In the genomic region with DNA sequence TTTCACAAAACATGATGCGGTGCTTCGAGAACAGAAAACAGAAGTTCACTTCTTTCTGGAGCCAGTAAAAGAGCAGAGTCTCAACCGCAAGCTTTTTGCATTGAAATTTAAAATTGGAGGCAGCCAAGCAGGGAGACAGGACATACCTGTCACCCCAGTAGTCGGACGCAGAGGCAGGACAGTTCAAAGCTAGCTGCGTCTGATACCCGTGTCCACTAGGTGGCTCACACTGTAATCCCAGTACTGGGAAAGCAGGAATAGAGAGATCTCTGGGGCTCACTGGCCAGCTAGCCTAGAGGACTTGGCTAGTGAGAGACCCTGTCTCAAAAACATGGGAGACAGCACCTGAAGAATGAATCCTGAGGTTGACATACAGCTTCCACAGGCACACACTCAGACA, we compare ENCODE assay signal across 11 mouse cellular contexts.
DNase-seq lines count a peak whose midpoint lies in the region; TF ChIP-seq lines count a peak whose summit lies in the region.
"Had no signal": no experiment of that assay in that cellular context is flagged by ENCODE, and none has a peak within 500 bp of the region (broad histone marks: within the 10 kb centered on the region; RNA-seq: fewer than 3 reads in every experiment).

No protein-coding gene starts in this region.

- no peaks in the 10 kb centered on the region for H3K27me3 ChIP-seq in kidney, adult 2 months (replicated peaks; ENCODE audit: control insufficient read depth, insufficient read depth, low read length)
- no peaks in the 10 kb centered on the region for H3K27me3 ChIP-seq in thymus, adult 2 months (ENCODE audit: control insufficient read depth, insufficient read depth, low read length)
- H3K27me3 ChIP-seq: neural tube, embryonic 12.5 days had no signal

- no peak for TF ChIP-seq POLR2A in kidney, adult 2 months (IDR thresholded peaks at IDR 0.05; ENCODE audit: low read depth, low read length)
- TF ChIP-seq POLR2A in thymus, adult 2 months (IDR thresholded peaks at IDR 0.05; ENCODE audit: control insufficient read depth, extremely low read depth, insufficient read depth, low read length, poor library complexity) = no peak
- no peak for TF ChIP-seq POLR2A in brain, embryonic 14.5 days (IDR thresholded peaks at IDR 0.05; ENCODE audit: borderline replicate concordance, extremely low read depth, insufficient read depth, insufficient read length, poor library complexity, severe bottlenecking)

- no peak overlapping the region for H3K4me3 ChIP-seq in kidney, adult 2 months (ENCODE audit: insufficient read depth, low read depth, low read length)
- H3K4me3 ChIP-seq in thymus, adult 2 months (ENCODE audit: control insufficient read depth, insufficient read depth, low read length) = no peak overlapping the region
- H3K4me3 ChIP-seq: hindbrain, embryonic 10.5 days; neural tube, embryonic 12.5 days had no signal

- no peak overlapping the region for H3K27ac ChIP-seq in kidney, adult 2 months (ENCODE audit: insufficient read depth, low read depth, low read length)
- no peak overlapping the region for H3K27ac ChIP-seq in thymus, adult 2 months (ENCODE audit: control insufficient read depth, insufficient read depth, low read length)
- H3K27ac ChIP-seq: hindbrain, embryonic 10.5 days; neural tube, embryonic 12.5 days had no signal

- DNase-seq in kidney, adult 2 months = peak; percentile 43
- DNase-seq in kidney, postnatal 10 days = no peak
- peak; percentile 21 for DNase-seq in thymus, adult 2 months
- no peak for DNase-seq in thymus, postnatal 0 days (ENCODE audit: low spot score)
- no peak for DNase-seq in brain, embryonic 14.5 days (ENCODE audit: low read depth)
- DNase-seq in thymus, postnatal 4 days = peak; percentile 24
- no peak for DNase-seq in frontal cortex, postnatal 14 days (ENCODE audit: low spot score in 2 of 2)
- DNase-seq: kidney, postnatal 14 days; right cerebral cortex, postnatal 14 days had no signal

- TF ChIP-seq CTCF in kidney, adult 2 months (conservative IDR thresholded peaks at IDR 0.05; ENCODE audit: insufficient read depth, insufficient read length, low read depth, low read length) = peak; percentile 54
- no peak for TF ChIP-seq CTCF in thymus, adult 2 months (IDR thresholded peaks at IDR 0.05; ENCODE audit: borderline replicate concordance, control insufficient read depth, extremely low read depth, insufficient read depth, low read length, poor library complexity)
- peak; percentile 32; the same call in 1 of the 2 replicates for TF ChIP-seq CTCF in brain, embryonic 14.5 days (IDR thresholded peaks at IDR 0.05; ENCODE audit: borderline replicate concordance, extremely low read depth, insufficient read depth, insufficient read length)

- no peaks in the 10 kb centered on the region for H3K4me1 ChIP-seq in kidney, adult 2 months (ENCODE audit: control insufficient read depth, insufficient read depth, low read length)
- 0 out of 2 replicates have a peak, but pooled peaks cover 2% of the 10 kb centered on the region for H3K4me1 ChIP-seq in thymus, adult 2 months (replicated peaks; ENCODE audit: control insufficient read depth, insufficient read depth, low read length)
- H3K4me1 ChIP-seq: hindbrain, embryonic 10.5 days; neural tube, embryonic 12.5 days had no signal

- H3K36me3 ChIP-seq in kidney, adult 2 months (ENCODE audit: control insufficient read depth, insufficient read depth, low read length) = no peaks in the 10 kb centered on the region
- no peaks in the 10 kb centered on the region for H3K36me3 ChIP-seq in thymus, adult 2 months (ENCODE audit: control insufficient read depth, insufficient read depth, low read length)
- H3K36me3 ChIP-seq: hindbrain, embryonic 10.5 days; neural tube, embryonic 12.5 days had no signal

- 64% methylated on average over 7 of the region's 7 CpGs for whole genome bisulfite sequencing in kidney, adult 2 months
- WGBS in thymus, adult 2 months = 94% methylated on average over 7 of the region's 7 CpGs

Comparison
In these comparisons a context has a peak if more than half of its experiments do, and no peak if none do; other contexts are left out.
1. DNase-seq: peak in kidney, adult 2 months (single experiment), thymus, adult 2 months (single experiment) and thymus, postnatal 4 days (single experiment); none in kidney, postnatal 10 days (single experiment), thymus, postnatal 0 days (single experiment), brain, embryonic 14.5 days (single experiment) and frontal cortex, postnatal 14 days (0 of 2).